Mouse (Mus musculus) ES-E14 (cell line): ENCODE data around the gene Ext2. TPM values are rescaled to one million over a fixed set of nuclear protein-coding genes. Genes with fewer than 3 reads are reported as not detected.

Experiments used
- DNase-seq: peaks from one replicate; pipeline ENCODE4 v3.0.0-alpha.2; 2013; ENCODE audit warnings: low read depth, low spot score
- H3K27ac ChIP-seq: 2 replicates; pipeline ENCODE4 v1.5.1; 2012; ENCODE audit warnings: low read depth, mild to moderate bottlenecking, low read length, moderate library complexity, mixed read lengths; ENCODE audit not compliant: poor library complexity, insufficient read depth, severe bottlenecking
- H3K36me3 ChIP-seq: 2 replicates; pipeline ENCODE4 v1.6.1; 2012; ENCODE audit warnings: mild to moderate bottlenecking, low read length, moderate library complexity, mixed read lengths; ENCODE audit not compliant: control insufficient read depth, poor library complexity, insufficient read depth, severe bottlenecking
- H3K4me1 ChIP-seq, 2 experiments: fragments of 150-350 bp in 1 of 2; sonication (generic) in 1 of 2; 2 replicates each; pipeline ENCODE4 v1.6.1; 2012; ENCODE audit warnings: low read length in 2 of 2, mild to moderate bottlenecking in 1 of 2, mixed read lengths in 1 of 2; ENCODE audit not compliant: control insufficient read depth in 2 of 2, insufficient read depth in 2 of 2, poor library complexity in 1 of 2
- H3K4me3 ChIP-seq, 2 experiments: fragments of 150-350 bp in 1 of 2; sonication (generic) in 1 of 2; 2 replicates each; pipeline ENCODE4 v1.5.1; 2012; ENCODE audit warnings: low read length in 2 of 2, low read depth in 1 of 2, mild to moderate bottlenecking in 1 of 2, mixed read lengths in 1 of 2; ENCODE audit not compliant: insufficient read depth in 1 of 2, poor library complexity in 1 of 2, severe bottlenecking in 1 of 2
- H3K9ac ChIP-seq: 2 replicates; pipeline ENCODE4 v1.6.1; 2012; ENCODE audit warnings: low read depth, mild to moderate bottlenecking, low read length, mixed read lengths; ENCODE audit not compliant: poor library complexity, insufficient read depth, severe bottlenecking
- H3K9me3 ChIP-seq: fragments of 150-350 bp; sonication (generic); 2 replicates; pipeline ENCODE4 v1.6.1; 2012; ENCODE audit warnings: low read depth, mild to moderate bottlenecking, low read length; ENCODE audit not compliant: control insufficient read depth, insufficient read depth
- CHD2 ChIP-seq: IDR thresholded peaks from 2 replicates; pipeline ENCODE4 v1.6.1; 2014; ENCODE audit warnings: mild to moderate bottlenecking, low read depth, low read length, inconsistent platforms
- HCFC1 ChIP-seq: IDR thresholded peaks from 2 replicates; pipeline ENCODE4 v1.6.1; 2012; ENCODE audit warnings: low read length, inconsistent platforms, borderline replicate concordance; ENCODE audit not compliant: insufficient read depth
- MAFK ChIP-seq: IDR thresholded peaks from 2 replicates; pipeline ENCODE4 v1.6.1; 2014; ENCODE audit warnings: mild to moderate bottlenecking, low read depth, low read length, inconsistent platforms; ENCODE audit not compliant: insufficient read depth
- ZC3H11A ChIP-seq: IDR thresholded peaks from 2 replicates; pipeline ENCODE4 v1.6.1; 2012; ENCODE audit warnings: low read depth, mild to moderate bottlenecking, inconsistent platforms, low read length, borderline replicate concordance
- ZNF384 ChIP-seq: IDR thresholded peaks from 2 replicates; pipeline ENCODE4 v1.6.1; 2012; ENCODE audit warnings: low read depth, low read length, inconsistent platforms
- in situ Hi-C, 2 experiments: fragments of 600-800 bp; cut with MboI; formaldehyde crosslinking; loops; one replicate each; pipeline ENCODE4 v1.15.1; 2025; ENCODE audit warnings: low sequenced_read_pairs in 2 of 2, inconsistent platforms in 1 of 2; ENCODE audit not compliant: unreplicated experiment in 2 of 2
- total RNA-seq: library from RNA; depleted of rRNA; stranded (reverse); fragments of 300-350 nt; gene quantifications from 2 replicates; pipeline ENCODE4 v1.2.3, GENCODE M21; 2012

The Ext2 gene
- total RNA-seq, 1 experiment = 49.9 TPM

DNA sequence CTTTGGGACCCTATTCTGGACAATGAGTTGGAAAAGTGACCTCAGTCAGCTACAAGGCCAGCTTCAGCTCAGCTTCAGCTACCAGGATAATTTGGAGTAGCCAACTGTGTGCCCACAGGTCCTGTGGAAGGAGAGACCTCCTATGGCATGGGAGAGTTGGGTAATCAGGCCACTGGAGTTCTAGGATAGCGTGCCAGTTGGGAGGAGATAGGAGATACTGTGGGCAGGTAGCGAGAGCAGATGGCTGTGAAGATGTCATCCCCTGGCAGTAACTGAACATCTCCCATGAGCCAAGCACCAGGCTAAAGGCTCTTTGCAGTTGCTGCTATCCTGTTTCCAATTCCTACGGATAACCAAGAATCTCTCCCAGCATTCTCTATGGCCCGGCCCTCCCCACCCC is 187.8 kb downstream of the Ext2 start:
- no peak overlapping the region for H3K4me3 ChIP-seq
- H3K4me1 ChIP-seq = peaks cover 0 to 2% of the 10 kb centered on the region in 2 experiments; a peak in 1 of 4 replicates
- no peak for DNase-seq
- no peak overlapping the region for H3K27ac ChIP-seq
- no peaks in the 10 kb centered on the region for H3K9me3 ChIP-seq
- H3K9ac ChIP-seq = no peak overlapping the region
- no peak for TF ChIP-seq ZC3H11A
- no peaks in the 10 kb centered on the region for H3K36me3 ChIP-seq
- in situ Hi-C loops = no loop called here

DNA sequence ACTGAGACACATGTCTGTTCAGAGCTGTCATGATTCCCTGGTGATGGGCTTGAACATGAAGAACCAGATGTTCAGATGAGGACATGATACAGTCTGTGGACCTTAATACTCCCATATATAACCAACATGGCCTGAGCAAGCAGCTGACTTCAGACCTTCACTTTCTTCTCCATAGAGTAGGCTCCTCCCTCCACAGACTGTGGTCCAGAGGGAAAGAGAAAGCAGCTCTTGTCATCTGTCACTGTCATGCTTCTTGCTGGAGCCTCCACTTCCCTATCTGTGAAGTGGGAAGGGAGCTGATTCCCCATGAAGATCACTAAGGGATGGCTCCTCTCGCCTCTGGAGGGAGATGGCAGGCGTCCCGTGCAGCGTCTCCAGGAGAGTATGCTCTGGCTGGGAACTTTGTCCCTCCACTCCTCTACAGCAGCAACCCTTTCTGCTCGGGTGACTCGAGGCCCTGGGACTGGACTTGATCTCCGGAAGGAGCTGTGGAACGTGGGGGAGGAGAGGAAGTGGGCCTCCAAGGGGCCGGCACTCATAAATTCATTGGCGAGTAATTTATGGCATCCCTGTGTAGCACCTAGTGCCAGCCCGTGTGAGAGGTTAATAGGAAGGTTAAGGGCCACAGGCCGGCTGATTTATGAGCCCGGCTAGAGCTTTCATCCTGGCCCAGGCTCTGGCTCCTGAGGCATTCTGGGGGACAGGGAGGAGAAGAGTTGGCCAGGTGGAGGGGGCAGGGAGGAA is 197.5 kb downstream of the Ext2 start:
- H3K4me3 ChIP-seq = no peak overlapping the region
- no peaks in the 10 kb centered on the region for H3K9me3 ChIP-seq
- no peaks in the 10 kb centered on the region for H3K36me3 ChIP-seq
- TF ChIP-seq ZNF384 = no peak
- TF ChIP-seq MAFK = no peak
- no peak for TF ChIP-seq HCFC1
- TF ChIP-seq CHD2 = no peak
- TF ChIP-seq ZC3H11A = no peak
- no peak overlapping the region for H3K9ac ChIP-seq
- H3K4me1 ChIP-seq = no peaks in the 10 kb centered on the region
- no peak overlapping the region for H3K27ac ChIP-seq
- in situ Hi-C loops = no loop called here
- DNase-seq = no peak

DNA sequence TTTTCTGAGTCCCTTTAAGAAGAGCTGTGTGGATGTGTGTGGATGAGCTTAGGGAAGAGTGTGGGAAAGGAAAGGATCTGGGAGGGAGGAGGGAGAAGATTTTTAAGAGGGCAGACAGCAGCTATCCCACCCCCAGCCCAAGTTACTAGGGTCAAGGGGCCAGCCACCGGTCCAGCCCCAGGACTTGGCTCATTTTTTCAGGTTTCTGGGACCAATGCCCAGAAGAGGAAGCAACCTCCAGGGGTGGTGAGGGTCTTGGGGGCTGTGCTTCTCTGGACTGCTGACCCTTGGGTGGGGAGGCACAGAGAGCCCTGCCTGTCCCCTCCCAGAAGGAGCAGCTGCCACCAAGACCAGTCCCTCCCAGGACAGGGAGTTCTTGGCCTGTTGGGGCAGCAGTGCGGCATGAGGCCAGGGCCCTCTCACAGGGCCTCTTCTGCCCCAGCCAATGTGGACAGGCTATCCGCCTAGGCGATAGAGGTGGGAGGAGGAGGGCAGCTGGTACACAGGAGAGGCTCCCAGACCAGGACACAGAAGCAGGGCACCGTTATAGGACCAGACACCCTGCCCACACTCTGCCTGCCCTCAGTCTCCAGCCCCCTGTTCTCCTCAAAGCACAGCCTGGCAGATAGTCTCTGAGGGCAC is 203.0 kb downstream of the Ext2 start:
- Histone ChIP-seq H3K9me3 (no peaks in the 10 kb centered on the region), H3K27ac (no peak overlapping the region), H3K4me3 (no peak overlapping the region), H3K36me3 (no peaks in the 10 kb centered on the region), H3K4me1 (no peaks in the 10 kb centered on the region), H3K9ac (no peak overlapping the region)
- TF ChIP-seq ZNF384 (no peak), ZC3H11A (no peak), MAFK (no peak), HCFC1 (no peak), CHD2 (no peak)
- in situ Hi-C loops = no loop called here
- no peak for DNase-seq

DNA sequence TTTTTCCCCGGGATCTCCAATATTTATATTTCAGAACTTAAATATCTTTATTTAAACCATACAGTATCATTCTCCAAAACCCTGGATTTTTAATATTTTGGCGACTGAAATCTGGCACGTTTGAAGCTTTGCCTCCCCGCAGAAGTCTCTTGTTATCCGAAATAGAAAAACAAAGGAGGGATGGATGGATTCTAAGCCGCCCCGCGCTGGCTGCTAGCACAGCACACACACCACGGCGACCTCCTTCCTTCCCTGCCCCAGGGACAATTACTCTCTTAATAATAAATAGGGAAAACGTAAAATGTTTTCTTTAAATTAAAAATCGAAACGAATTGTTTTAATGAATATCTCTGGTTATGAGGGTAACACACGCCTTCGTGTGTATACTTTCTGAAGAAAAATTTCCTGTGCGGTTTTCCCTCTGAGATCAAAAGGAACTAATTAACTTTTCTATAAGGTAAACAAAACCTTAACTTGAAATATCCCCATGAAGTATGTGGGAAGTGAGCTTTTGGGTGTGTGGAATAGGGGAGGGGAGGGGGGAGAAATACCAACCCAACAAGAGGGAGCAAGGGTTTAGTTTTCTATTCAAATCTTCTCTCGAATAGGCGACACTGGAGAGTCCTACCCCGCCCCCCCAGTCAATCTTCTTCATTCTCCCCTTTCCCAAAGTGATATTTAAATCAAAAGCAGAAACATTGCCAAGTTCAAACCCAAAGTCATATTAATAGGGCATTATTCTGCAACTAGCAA is 203.7 kb downstream of the Ext2 start:
- no peak for DNase-seq
- no peak overlapping the region for H3K9ac ChIP-seq
- H3K36me3 ChIP-seq = no peaks in the 10 kb centered on the region
- no peaks in the 10 kb centered on the region for H3K9me3 ChIP-seq
- no peak overlapping the region for H3K4me3 ChIP-seq
- no peak overlapping the region for H3K27ac ChIP-seq
- in situ Hi-C loops = no loop called here
- no peaks in the 10 kb centered on the region for H3K4me1 ChIP-seq
- TF ChIP-seq HCFC1 (no peak), ZC3H11A (no peak), CHD2 (no peak), MAFK (no peak), ZNF384 (no peak)
